Mouse (Mus musculus) kidney, adult 18-20 months (tissue): ENCODE measurements around the gene Zbtb3.
"Not testable (repeated sequence)": the region's sequence is repeated elsewhere in the genome, so short reads cannot be mapped to it uniquely, and the experiment has no call there.

ENCODE experiments used
- DNase-seq: peaks from one replicate; pipeline ENCODE4 v3.0.0; 2021

The Zbtb3 gene

GRCm38 (mm10) chr19:8803879-8804660 lies 1.7 kb downstream of the Zbtb3 start:
- no peak for DNase-seq

GRCm38 (mm10) chr19:8806810-8807209 lies 4.5 kb downstream of the Zbtb3 start:
- no peak for DNase-seq

- no peak for DNase-seq
These were observed 13.5 kb downstream of the Zbtb3 start for GRCm38 (mm10) chr19:8815812-8816211.

- DNase-seq: no peak
These were observed 14.6 kb downstream of the Zbtb3 start for GRCm38 (mm10) chr19:8817001-8817400.

- no peak for DNase-seq
These were observed 16.0 kb downstream of the Zbtb3 start for GRCm38 (mm10) chr19:8818301-8818798.

- DNase-seq: peak; percentile 95
These were observed 16.6 kb downstream of the Zbtb3 start, which contains the start of gene Ttc9c for GRCm38 (mm10) chr19:8818801-8819595. TSS of gene Ttc9c (minus strand) at chr19:8819333.

GRCm38 (mm10) chr19:8819596-8820423 lies 17.5 kb downstream of the Zbtb3 start, which contains the start of gene Hnrnpul2:
TSS of gene Hnrnpul2 (plus strand) at chr19:8820010.
- peak; percentile 97 for DNase-seq

- DNase-seq: no peak
These were observed 18.1 kb downstream of the Zbtb3 start for GRCm38 (mm10) chr19:8820424-8820956.

- DNase-seq: peak; percentile 44
These were observed 18.8 kb downstream of the Zbtb3 start for GRCm38 (mm10) chr19:8821146-8821545.

- DNase-seq: no peak
These were observed 20.3 kb downstream of the Zbtb3 start for GRCm38 (mm10) chr19:8822696-8823095.

- no peak for DNase-seq
These were observed 27.3 kb downstream of the Zbtb3 start, which contains the start of gene AC129217.1 for GRCm38 (mm10) chr19:8829660-8830059. TSS of gene AC129217.1 (plus strand) at chr19:8829773.

- DNase-seq: no peak
These were observed 28.3 kb downstream of the Zbtb3 start for GRCm38 (mm10) chr19:8830664-8831063.

- no peak for DNase-seq
These were observed 28.9 kb downstream of the Zbtb3 start for GRCm38 (mm10) chr19:8831262-8831661.

- DNase-seq: no peak
These were observed 30.6 kb downstream of the Zbtb3 start for GRCm38 (mm10) chr19:8832971-8833370.

GRCm38 (mm10) chr19:8836327-8836726 lies 34.0 kb downstream of the Zbtb3 start:
- not testable (repeated sequence) for DNase-seq

GRCm38 (mm10) chr19:8837251-8837791 lies 35.0 kb downstream of the Zbtb3 start, which contains the start of gene Bscl2:
TSS of gene Bscl2 (plus strand) at chr19:8837467.
- DNase-seq: peak; percentile 91

- DNase-seq: peak; percentile 67
These were observed 35.8 kb downstream of the Zbtb3 start for GRCm38 (mm10) chr19:8838041-8838730.

GRCm38 (mm10) chr19:8839103-8839907 lies 37.0 kb downstream of the Zbtb3 start, which contains the start of gene Gng3:
TSS of gene Gng3 (minus strand) at chr19:8839194.
- no peak for DNase-seq

- DNase-seq: peak; percentile 87
These were observed 37.8 kb downstream of the Zbtb3 start for GRCm38 (mm10) chr19:8839908-8840791.
